Mouse (Mus musculus): Measurements from ENCODE around the gene Rnf186.
"Not testable (repeated sequence)": the region's sequence is repeated elsewhere in the genome, so short reads cannot be mapped to it uniquely, and the experiment has no call there.

The Rnf186 gene

GRCm38 (mm10) chr4:138972139-138972826 is 5.4 kb downstream of the Rnf186 start:
- DNase-seq (ENCODE audit: low spot score in 2 of 2) = no peak

- peak; percentile 69 to 83 for DNase-seq (ENCODE audit: low spot score in 2 of 2)
These were observed 6.2 kb downstream of the Rnf186 start, which contains the start of gene Tmco4 for GRCm38 (mm10) chr4:138972827-138973718. Gene Tmco4, plus strand, starts transcription at chr4:138972888.

GRCm38 (mm10) chr4:138973719-138974115 is 6.8 kb downstream of the Rnf186 start:
- no peak for DNase-seq (ENCODE audit: low spot score in 2 of 2)

GRCm38 (mm10) chr4:138974540-138974939 is 7.6 kb downstream of the Rnf186 start:
- DNase-seq (ENCODE audit: low spot score in 2 of 2) = not testable (repeated sequence)

- no peak for DNase-seq (ENCODE audit: low spot score in 2 of 2)
These were observed 8.3 kb downstream of the Rnf186 start for GRCm38 (mm10) chr4:138975194-138975593.

- no peak for DNase-seq (ENCODE audit: low spot score in 2 of 2)
These were observed 9.1 kb downstream of the Rnf186 start for GRCm38 (mm10) chr4:138976046-138976445.

GRCm38 (mm10) chr4:138980021-138980420 is 13.1 kb downstream of the Rnf186 start:
- DNase-seq (ENCODE audit: low spot score in 2 of 2) = no peak

GRCm38 (mm10) chr4:138980771-138981420 is 14.0 kb downstream of the Rnf186 start:
- DNase-seq (ENCODE audit: low spot score in 2 of 2) = no peak

GRCm38 (mm10) chr4:138983422-138983821 is 16.5 kb downstream of the Rnf186 start:
- DNase-seq (ENCODE audit: low spot score in 2 of 2) = no peak

- no peak for DNase-seq (ENCODE audit: low spot score in 2 of 2)
These were observed 17.8 kb downstream of the Rnf186 start for GRCm38 (mm10) chr4:138984744-138985143.

GRCm38 (mm10) chr4:138986280-138986679 is 19.4 kb downstream of the Rnf186 start:
- no peak for DNase-seq (ENCODE audit: low spot score in 2 of 2)

GRCm38 (mm10) chr4:138994389-138994788 is 27.5 kb downstream of the Rnf186 start:
- DNase-seq (ENCODE audit: low spot score in 2 of 2) = no peak

- DNase-seq (ENCODE audit: low spot score in 2 of 2) = peak in 1 of 2 experiments; percentile 72
These were observed 29.5 kb downstream of the Rnf186 start for GRCm38 (mm10) chr4:138996410-138996809.

- no peak for DNase-seq (ENCODE audit: low spot score in 2 of 2)
These were observed 30.2 kb downstream of the Rnf186 start for GRCm38 (mm10) chr4:138997121-138997520.

GRCm38 (mm10) chr4:138998611-138999010 is 31.7 kb downstream of the Rnf186 start:
- DNase-seq (ENCODE audit: low spot score in 2 of 2) = no peak

GRCm38 (mm10) chr4:139001026-139001425 is 34.1 kb downstream of the Rnf186 start:
- DNase-seq (ENCODE audit: low spot score in 2 of 2) = no peak

GRCm38 (mm10) chr4:139001433-139001832 is 34.5 kb downstream of the Rnf186 start:
- no peak for DNase-seq (ENCODE audit: low spot score in 2 of 2)

GRCm38 (mm10) chr4:139004067-139004466 is 37.2 kb downstream of the Rnf186 start:
- no peak for DNase-seq (ENCODE audit: low spot score in 2 of 2)

GRCm38 (mm10) chr4:139005214-139005613 is 38.3 kb downstream of the Rnf186 start:
- DNase-seq (ENCODE audit: low spot score in 2 of 2) = no peak

GRCm38 (mm10) chr4:139007353-139007752 is 40.4 kb downstream of the Rnf186 start:
- DNase-seq (ENCODE audit: low spot score in 2 of 2) = no peak

GRCm38 (mm10) chr4:139007981-139008536 is 41.1 kb downstream of the Rnf186 start:
- no peak for DNase-seq (ENCODE audit: low spot score in 2 of 2)

- no peak for DNase-seq (ENCODE audit: low spot score in 2 of 2)
These were observed 44.3 kb downstream of the Rnf186 start for GRCm38 (mm10) chr4:139011201-139011702.

Measured in spleen, postnatal 4 days (tissue).